Mouse (Mus musculus) testis, adult 2 months (tissue): ENCODE results near the gene Slc25a4. TPM values are rescaled to one million over a fixed set of nuclear protein-coding genes. Genes with fewer than 3 reads are reported as not detected.

Experiments used
- H3K27ac ChIP-seq: fragments of 200-500 bp; 2 replicates; pipeline ENCODE4 v1.5.1; 2012; ENCODE audit warnings: low read depth, low read length; ENCODE audit not compliant: control insufficient read depth, insufficient read depth
- H3K27me3 ChIP-seq: fragments of 200-500 bp; 2 replicates; pipeline ENCODE4 v1.6.1; 2012; ENCODE audit warnings: mild to moderate bottlenecking, low read length, moderate library complexity; ENCODE audit not compliant: control insufficient read depth, insufficient read depth
- H3K36me3 ChIP-seq: fragments of 200-500 bp; 2 replicates; pipeline ENCODE4 v1.6.1; 2012; ENCODE audit warnings: mild to moderate bottlenecking, low read length; ENCODE audit not compliant: control insufficient read depth, insufficient read depth
- H3K4me1 ChIP-seq: fragments of 200-500 bp; 2 replicates; pipeline ENCODE4 v1.6.1; 2012; ENCODE audit warnings: low read length; ENCODE audit not compliant: control insufficient read depth, insufficient read depth
- H3K4me3 ChIP-seq: fragments of 200-500 bp; 2 replicates; pipeline ENCODE4 v1.5.1; 2012; ENCODE audit warnings: low read depth, mild to moderate bottlenecking, low read length, moderate library complexity, mixed read lengths; ENCODE audit not compliant: control insufficient read depth
- CTCF ChIP-seq: fragments of 200-500 bp; IDR thresholded peaks from 2 replicates; pipeline ENCODE4 v1.5.1; 2012; ENCODE audit warnings: low read depth, mild to moderate bottlenecking, inconsistent platforms, low read length, moderate library complexity; ENCODE audit not compliant: control insufficient read depth, insufficient read depth, insufficient replicate concordance
- POLR2A ChIP-seq: fragments of 200-500 bp; IDR thresholded peaks from 2 replicates; pipeline ENCODE4 v1.6.1; 2012; ENCODE audit warnings: low read depth, mild to moderate bottlenecking, inconsistent platforms, low read length, moderate library complexity; ENCODE audit not compliant: control insufficient read depth
- polyA plus RNA-seq: library from polyadenylated mRNA; depleted of rRNA; stranded (reverse); fragments of >200 nt; gene quantifications from 2 replicates; pipeline ENCODE4 v1.2.3, GENCODE M21; 2012; rRNA removed

The Slc25a4 gene
- polyA plus RNA-seq, 1 experiment, result 34.6 TPM

GRCm38 (mm10) chr8:46180136-46180535 is 30.9 kb downstream of the Slc25a4 start:
- Histone ChIP-seq H3K36me3 (no peaks in the 10 kb centered on the region; the same call in 1 of the 2 replicates), H3K27ac (no peak overlapping the region), H3K27me3 (no peaks in the 10 kb centered on the region), H3K4me1 (no peaks in the 10 kb centered on the region), H3K4me3 (no peak overlapping the region)
- TF ChIP-seq POLR2A, result no peak
- no peak for TF ChIP-seq CTCF

- no peaks in the 10 kb centered on the region for H3K27me3 ChIP-seq
- H3K27ac ChIP-seq, result no peak overlapping the region
- H3K36me3 ChIP-seq, result peaks cover 2% of the 10 kb centered on the region; the same call in 1 of the 2 replicates
- TF ChIP-seq CTCF (no peak), POLR2A (no peak)
- no peaks in the 10 kb centered on the region for H3K4me1 ChIP-seq
- H3K4me3 ChIP-seq, result no peak overlapping the region
Measured at GRCm38 (mm10) chr8:46173651-46174050, 37.4 kb downstream of the Slc25a4 start.

DNA sequence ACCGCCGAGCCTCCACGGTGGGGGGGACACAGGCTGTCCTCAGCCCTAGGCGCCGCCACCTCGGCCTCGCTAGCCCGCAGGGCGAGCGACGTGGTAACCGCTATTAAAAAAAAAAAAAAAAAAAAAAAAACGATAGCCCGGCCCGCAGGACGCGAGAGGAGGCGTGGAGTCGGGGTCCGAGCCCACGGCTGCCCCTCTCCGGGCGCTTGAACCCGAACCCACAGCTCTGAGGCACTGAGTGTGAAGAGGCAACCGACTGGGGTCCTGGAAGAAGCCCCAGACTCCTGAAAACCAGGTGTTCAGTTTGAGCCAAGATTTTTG is 47.3 kb downstream of the Slc25a4 start:
- Histone ChIP-seq H3K36me3 (peaks cover 3% of the 10 kb centered on the region), H3K4me1 (peaks cover 2% of the 10 kb centered on the region; the same call in 1 of the 2 replicates), H3K27me3 (no peaks in the 10 kb centered on the region), H3K4me3 (peak overlapping the region; percentile 99), H3K27ac (peak overlapping the region; percentile 97)
- TF ChIP-seq CTCF (no peak), POLR2A (no peak)

DNA sequence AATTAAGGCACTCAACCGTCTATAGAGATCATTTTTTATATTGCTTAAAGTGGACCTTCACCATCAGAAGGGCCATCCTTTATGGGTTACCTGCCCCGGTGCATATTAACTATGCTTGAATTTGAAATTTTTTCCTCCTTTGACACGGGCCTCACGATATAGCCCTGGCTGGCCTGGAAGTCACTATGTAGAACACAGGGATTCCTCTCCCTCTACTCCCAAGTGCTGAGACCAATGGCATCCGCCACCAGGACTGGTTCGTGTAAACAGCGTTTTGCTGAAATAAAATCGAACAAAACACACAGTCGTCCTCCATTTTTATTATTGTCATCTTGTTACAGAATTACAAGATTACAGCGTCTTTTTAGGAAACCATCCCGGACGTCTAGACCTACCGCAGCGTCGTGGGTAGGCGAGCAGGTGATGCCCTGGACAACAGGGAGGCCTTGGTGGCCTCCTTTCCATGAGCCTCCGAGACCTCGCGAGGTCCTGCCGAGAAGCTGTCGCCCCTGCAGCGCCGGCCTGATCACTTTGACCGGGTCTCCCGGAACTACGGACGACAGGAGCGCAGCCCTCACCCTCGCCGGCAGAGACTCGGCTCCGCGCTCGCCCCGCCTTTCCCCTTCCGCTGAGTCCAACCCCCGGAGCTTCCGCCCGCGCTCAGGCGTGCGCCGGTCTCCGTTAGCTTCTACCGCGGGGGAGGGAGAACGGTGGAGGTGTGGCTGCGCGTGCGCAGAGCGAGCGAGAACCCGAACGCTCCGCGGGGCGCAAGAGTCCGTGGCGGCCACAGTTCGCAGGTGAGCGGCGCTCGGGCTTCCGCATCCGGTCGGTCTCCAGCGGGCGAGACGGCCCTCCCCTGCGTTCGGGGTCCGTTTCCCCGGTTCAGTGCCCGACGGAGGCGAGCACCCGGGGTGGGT is 47.9 kb downstream of the Slc25a4 start:
- peak overlapping the region; percentile 99 for H3K4me3 ChIP-seq
- peaks cover 3% of the 10 kb centered on the region for H3K36me3 ChIP-seq
- peak overlapping the region; percentile 97 for H3K27ac ChIP-seq
- TF ChIP-seq CTCF (0 out of 2 replicates have a peak, but pooled peaks have one; percentile 20), POLR2A (peak; percentile 98)
- peaks cover 2% of the 10 kb centered on the region; the same call in 1 of the 2 replicates for H3K4me1 ChIP-seq
- H3K27me3 ChIP-seq, result no peaks in the 10 kb centered on the region

Other genes with a start within 250 kb of the Slc25a4 start
- gene 1700029J07Rik, start 236.0 kb downstream of the Slc25a4 start, polyA plus RNA-seq, result 26.8 and 28.7 TPM in 2 replicates
- 16.8 and 20.0 TPM in 2 replicates for gene Ufsp2, start 235.8 kb downstream of the Slc25a4 start, polyA plus RNA-seq
- 53.7 and 55.3 TPM in 2 replicates for gene Lrp2bp, start 212.0 kb downstream of the Slc25a4 start, polyA plus RNA-seq
- gene Ankrd37, start 205.6 kb downstream of the Slc25a4 start, polyA plus RNA-seq, result 3.0 and 3.7 TPM in 2 replicates
- 78.2 and 91.9 TPM in 2 replicates for gene Cfap97, start 59.5 kb downstream of the Slc25a4 start, polyA plus RNA-seq
- gene Snx25, start 59.1 kb downstream of the Slc25a4 start, polyA plus RNA-seq, result 14.9 and 16.2 TPM in 2 replicates
- 3.6 and 4.7 TPM in 2 replicates for gene Helt, start 83.4 kb upstream of the Slc25a4 start, polyA plus RNA-seq